Mouse (Mus musculus) forebrain, embryonic 13.5 days (tissue): ENCODE results near the gene Mmp19. TPM values are rescaled to one million over a fixed set of nuclear protein-coding genes. Genes with fewer than 3 reads are reported as not detected.
"Not testable (repeated sequence)": the region's sequence is repeated elsewhere in the genome, so short reads cannot be mapped to it uniquely, and the experiment has no call there.

ENCODE experiments used
- ATAC-seq: fragments of 200-750 bp; cut with Nextera tagmentation; 2 replicates; pipeline ENCODE4 v1.8.0; 2017
- H3K27ac ChIP-seq: fragments of 300-500 bp; sonication (generic); 2 replicates; pipeline ENCODE4 v1.5.1; 2015; ENCODE audit warnings: inconsistent platforms, mild to moderate bottlenecking, moderate library complexity
- H3K27me3 ChIP-seq: fragments of 300-500 bp; sonication (generic); 2 replicates; pipeline ENCODE4 v1.6.1; 2015; ENCODE audit warnings: mild to moderate bottlenecking, inconsistent platforms
- H3K36me3 ChIP-seq: fragments of 300-500 bp; sonication (generic); 2 replicates; pipeline ENCODE4 v1.6.1; 2015; ENCODE audit warnings: mild to moderate bottlenecking, inconsistent platforms; ENCODE audit not compliant: poor library complexity, severe bottlenecking
- H3K4me1 ChIP-seq: fragments of 300-500 bp; sonication (generic); 2 replicates; pipeline ENCODE4 v1.6.1; 2015; ENCODE audit warnings: inconsistent platforms
- H3K4me2 ChIP-seq: fragments of 300-500 bp; sonication (generic); 2 replicates; pipeline ENCODE4 v1.6.1; 2015; ENCODE audit warnings: inconsistent platforms, mild to moderate bottlenecking, moderate library complexity
- H3K4me3 ChIP-seq: fragments of 300-500 bp; sonication (generic); 2 replicates; pipeline ENCODE4 v1.5.1; 2015; ENCODE audit warnings: mild to moderate bottlenecking, inconsistent platforms
- H3K9ac ChIP-seq: fragments of 300-500 bp; sonication (generic); 2 replicates; pipeline ENCODE4 v1.6.1; 2015; ENCODE audit warnings: mild to moderate bottlenecking, inconsistent platforms
- H3K9me3 ChIP-seq: fragments of 300-500 bp; sonication (generic); replicated peaks from 2 replicates; pipeline ENCODE4 v1.6.1; 2016; ENCODE audit warnings: inconsistent platforms
- WGBS: fragments of 180-500 bp; shearing (Covaris S2); methylation state at CpG from one replicate; pipeline ENCODE4 v1.1.7; 2015; 5-methylcytosine and 5-hydroxymethylcytosine counted together
- polyA plus RNA-seq: library from polyadenylated mRNA; unstranded; fragments of >200 nt; fragmentation: Nextera tagmentation; extraction: Ambion mirVana; gene quantifications from 2 replicates; pipeline ENCODE4 v1.2.1, GENCODE M21; 2015

Mmp19 gene
- polyA plus RNA-seq, 1 experiment from 2014 or later: 0.35 TPM

DNA sequence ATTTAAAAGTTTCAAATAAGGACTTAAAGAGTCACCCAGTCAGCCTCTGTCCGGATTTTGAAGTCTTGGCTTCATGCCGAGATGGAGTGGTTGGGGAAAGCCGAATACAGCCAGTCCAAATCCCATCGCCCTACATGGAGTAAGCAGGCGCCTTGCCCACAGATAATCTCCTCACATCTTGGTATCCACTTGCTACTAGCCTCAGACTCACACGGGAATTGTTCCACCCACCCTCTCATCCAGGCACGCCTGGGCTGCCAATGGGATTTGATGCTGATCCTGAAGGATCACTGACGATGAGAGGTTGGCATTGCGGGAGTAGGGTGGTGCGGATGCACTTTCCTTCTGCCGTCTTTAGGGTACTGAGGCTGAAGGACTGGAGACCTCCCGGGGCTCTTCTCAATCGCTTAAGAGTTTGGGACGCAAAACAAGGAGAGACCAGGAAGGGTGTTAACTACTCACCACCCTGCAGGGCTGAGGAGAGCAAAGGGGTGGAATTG is 13.1 kb downstream of the Mmp19 start, which contains the start of gene Dnajc14:
Gene Dnajc14, plus strand, starts transcription at position 292 of the 500 bp plus-strand sequence.
- Histone ChIP-seq H3K9me3 (no peaks in the 10 kb centered on the region), H3K9ac (peak within 1 kb of the TSS; percentile 88), H3K4me2 (peak within 1 kb of the TSS; percentile 78), H3K27ac (peak within 1 kb of the TSS; percentile 98), H3K4me3 (peak within 1 kb of the TSS; percentile 78), H3K4me1 (peaks cover 48% of the 10 kb centered on the region), H3K27me3 (no peaks in the 10 kb centered on the region), H3K36me3 (peaks cover 55% of the 10 kb centered on the region)
- ATAC-seq: peak; percentile 27
- under 1% methylated on average over 14 of the region's 14 CpGs for WGBS

DNA sequence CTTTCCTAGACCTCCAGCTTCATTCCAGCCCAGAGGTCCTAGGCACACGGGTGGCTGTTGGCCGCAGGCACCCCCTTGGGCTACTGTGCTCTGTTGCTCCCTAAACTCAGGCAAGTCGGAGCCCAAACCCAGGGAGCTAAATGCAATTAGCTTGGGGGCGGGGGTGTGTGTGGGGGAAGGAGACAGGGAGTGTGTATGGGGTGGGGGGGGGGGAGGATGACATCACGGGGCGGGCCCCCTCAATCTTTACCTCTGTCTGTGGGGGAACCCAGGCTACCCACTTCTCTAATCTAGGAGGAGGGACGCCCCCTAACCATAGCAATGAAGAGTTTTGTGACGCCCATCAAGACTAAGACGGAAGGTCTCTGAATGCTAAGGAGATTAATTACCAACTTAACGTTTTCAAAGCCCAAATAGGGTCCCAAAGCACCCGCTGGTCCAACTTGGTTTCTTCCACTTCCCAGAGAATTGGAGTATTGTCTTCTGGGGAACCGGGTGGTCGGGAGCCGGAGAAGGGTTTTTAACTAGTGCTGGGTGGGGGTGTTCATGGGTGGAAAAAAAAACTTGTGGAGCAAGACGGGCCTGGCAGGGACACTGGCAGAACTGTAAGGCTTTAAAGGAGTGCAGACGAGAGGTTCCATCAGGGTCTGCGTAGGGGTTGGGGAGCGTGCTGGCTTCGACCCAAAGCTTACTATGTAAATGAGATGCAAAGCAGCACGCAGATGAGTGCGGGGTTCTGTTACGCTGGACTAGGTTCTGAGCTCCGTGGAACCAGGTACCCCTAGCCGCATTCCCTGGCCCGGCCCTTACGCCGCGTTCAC is 13.8 kb downstream of the Mmp19 start, which contains the start of gene Tmem198b:
Gene Tmem198b, minus strand, starts transcription at position 100 of the 821 bp plus-strand sequence.
- under 1% methylated on average over 27 of the region's 28 CpGs for WGBS
- ATAC-seq: peak; percentile 73

DNA sequence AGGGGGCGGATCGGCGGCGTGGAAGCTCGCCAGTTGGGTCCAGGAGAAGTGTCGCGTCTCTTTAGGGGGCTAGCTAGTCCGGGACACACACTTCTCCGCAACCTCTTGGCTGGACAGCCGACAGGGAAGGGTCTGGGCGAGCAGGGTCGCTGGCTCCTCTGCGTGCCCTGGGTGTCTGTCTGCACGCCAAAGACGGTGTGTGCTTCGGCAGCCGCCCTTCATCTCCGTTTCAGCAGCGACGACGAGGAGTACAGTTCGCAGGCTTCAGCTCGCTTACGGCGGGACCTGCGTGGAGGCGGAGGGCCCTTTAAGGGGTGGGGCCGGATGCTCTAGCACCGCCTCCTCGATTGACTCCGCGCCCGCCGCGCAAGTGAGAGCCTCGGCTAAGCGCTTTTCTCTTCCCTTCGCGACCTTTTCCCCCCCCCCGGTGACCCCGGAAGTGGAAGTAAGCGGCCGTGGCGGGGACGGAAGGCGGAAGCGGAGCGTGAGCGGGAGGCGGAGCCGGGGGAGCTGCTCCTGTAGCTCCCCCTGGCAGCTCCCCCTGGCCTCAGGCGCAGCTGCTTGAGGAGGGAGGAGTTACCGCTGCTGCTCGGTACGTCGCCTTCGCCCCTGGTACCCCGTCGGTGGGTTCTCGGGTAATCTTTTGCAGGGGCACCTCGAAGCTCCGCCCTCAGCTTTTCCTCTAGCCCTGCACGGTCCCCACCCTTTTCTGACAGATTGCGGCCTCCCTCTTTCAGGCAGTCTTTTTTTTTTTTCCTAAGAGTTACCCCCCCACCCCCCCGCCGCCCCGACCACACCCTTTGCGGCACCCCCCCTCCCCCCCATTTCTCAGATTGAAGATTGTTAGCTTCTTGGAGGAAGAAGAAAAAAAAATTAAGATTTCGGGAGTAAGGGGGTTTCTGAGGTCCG is 14.6 kb downstream of the Mmp19 start:
- Histone ChIP-seq H3K4me1 (peaks cover 58% of the 10 kb centered on the region), H3K27me3 (no peaks in the 10 kb centered on the region)

More for the DNA sequence above, 13.8 kb downstream of the Mmp19 start, which contains the start of gene Tmem198b:
- H3K4me2 ChIP-seq: peak within 1 kb of the TSS; percentile 78
- H3K4me3 ChIP-seq: peak within 1 kb of the TSS; percentile 78
- H3K9ac ChIP-seq: peak within 1 kb of the TSS; percentile 88
- H3K27me3 ChIP-seq: no peaks in the 10 kb centered on the region
- peak within 1 kb of the TSS; percentile 98 for H3K27ac ChIP-seq
- peaks cover 58% of the 10 kb centered on the region for H3K36me3 ChIP-seq
- H3K9me3 ChIP-seq: no peaks in the 10 kb centered on the region
- peaks cover 54% of the 10 kb centered on the region for H3K4me1 ChIP-seq

DNA sequence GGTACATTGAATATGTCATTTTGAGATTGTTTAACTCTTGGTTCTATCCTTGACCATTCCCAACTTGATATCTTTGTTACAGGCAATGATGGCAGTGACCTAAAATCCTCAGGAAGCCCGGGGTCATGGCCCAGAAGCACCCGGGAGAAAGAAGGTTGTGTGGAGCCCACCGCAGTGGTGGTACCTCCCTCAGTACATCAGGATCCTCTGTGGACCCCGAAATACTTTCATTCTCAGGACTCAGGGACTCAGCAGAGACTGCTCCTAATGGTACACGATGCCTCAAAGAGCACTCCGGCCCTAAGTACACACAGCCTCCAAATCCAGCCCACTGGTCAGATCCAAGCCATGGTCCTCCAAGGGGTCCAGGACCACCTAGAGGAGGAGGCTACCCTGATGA is 15.4 kb downstream of the Mmp19 start:
- Histone ChIP-seq H3K9me3 (no peaks in the 10 kb centered on the region), H3K4me3 (peak overlapping the region; percentile 78), H3K36me3 (peaks cover 49% of the 10 kb centered on the region), H3K27me3 (no peaks in the 10 kb centered on the region), H3K27ac (no peak overlapping the region; the same call in 1 of the 2 replicates), H3K4me2 (peak overlapping the region; percentile 78), H3K9ac (peak overlapping the region; percentile 88), H3K4me1 (peaks cover 58% of the 10 kb centered on the region)
- ATAC-seq: no peak
- WGBS: 74% methylated on average over 6 of the region's 6 CpGs

More for the DNA sequence above, 14.6 kb downstream of the Mmp19 start:
- Histone ChIP-seq H3K4me2 (peak overlapping the region; percentile 78), H3K9me3 (no peaks in the 10 kb centered on the region), H3K9ac (peak overlapping the region; percentile 88), H3K36me3 (peaks cover 56% of the 10 kb centered on the region), H3K4me3 (peak overlapping the region; percentile 78), H3K27ac (peak overlapping the region; percentile 98)
- peak; percentile 93 for ATAC-seq
- WGBS: under 1% methylated on average over 65 of the region's 70 CpGs

DNA sequence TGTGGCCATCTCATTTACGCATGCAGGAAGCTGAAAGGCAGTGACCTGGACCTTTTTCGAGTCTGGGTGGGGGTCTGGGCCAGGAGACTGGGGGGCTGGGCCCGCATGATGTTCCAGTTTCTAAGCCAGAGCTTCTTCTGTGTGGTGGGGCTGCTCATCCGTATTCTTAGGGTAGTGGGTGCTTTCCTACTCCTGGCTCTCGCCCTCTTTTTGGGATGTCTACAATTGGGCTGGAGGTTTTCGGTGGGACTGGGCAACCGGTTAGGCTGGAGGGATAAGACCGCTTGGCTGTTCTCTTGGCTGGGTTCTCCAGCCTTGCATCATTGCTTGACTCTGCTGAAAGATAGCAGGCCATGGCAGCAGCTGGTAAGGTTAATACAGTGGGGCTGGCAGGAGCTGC is 16.3 kb downstream of the Mmp19 start:
- peak overlapping the region; percentile 88 for H3K9ac ChIP-seq
- H3K27ac ChIP-seq: no peak overlapping the region
- ATAC-seq: no peak
- H3K4me3 ChIP-seq: peak overlapping the region; percentile 78
- WGBS: 96% methylated on average over 8 of the region's 8 CpGs
- H3K4me1 ChIP-seq: peaks cover 58% of the 10 kb centered on the region
- H3K4me2 ChIP-seq: peak overlapping the region; percentile 78
- no peaks in the 10 kb centered on the region for H3K9me3 ChIP-seq
- peaks cover 42% of the 10 kb centered on the region for H3K36me3 ChIP-seq
- H3K27me3 ChIP-seq: no peaks in the 10 kb centered on the region

DNA sequence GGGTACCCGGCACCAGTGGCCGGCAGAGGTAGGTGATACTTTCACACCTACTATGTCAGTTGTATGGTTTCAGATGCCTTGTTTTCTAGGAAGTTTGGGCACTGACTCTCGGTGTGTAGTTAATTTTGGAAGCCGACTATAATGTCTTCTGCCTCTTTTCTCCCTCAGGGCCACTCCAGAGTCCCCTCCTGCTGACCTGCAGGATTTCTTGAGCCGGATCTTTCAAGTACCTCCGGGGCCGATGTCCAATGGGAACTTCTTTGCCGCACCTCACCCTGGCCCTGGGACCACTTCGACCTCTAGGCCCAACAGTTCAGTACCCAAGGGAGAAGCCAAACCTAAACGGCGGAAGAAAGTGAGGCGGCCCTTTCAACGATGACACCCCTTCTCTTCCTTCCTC is 26.3 kb downstream of the Mmp19 start, which contains the start of gene Sarnp:
Gene Sarnp, plus strand, starts transcription at position 301 of the 400 bp plus-strand sequence.
- peaks cover 9% of the 10 kb centered on the region for H3K4me1 ChIP-seq
- H3K27ac ChIP-seq: no peak within 1 kb of the TSS
- ATAC-seq: no peak
- 92% methylated on average over 13 of the region's 13 CpGs for WGBS
- no peak within 1 kb of the TSS for H3K4me2 ChIP-seq
- no peaks in the 10 kb centered on the region for H3K27me3 ChIP-seq
- H3K9me3 ChIP-seq: no peaks in the 10 kb centered on the region
- no peak within 1 kb of the TSS for H3K9ac ChIP-seq
- H3K4me3 ChIP-seq: no peak within 1 kb of the TSS
- peaks cover 72% of the 10 kb centered on the region for H3K36me3 ChIP-seq

DNA sequence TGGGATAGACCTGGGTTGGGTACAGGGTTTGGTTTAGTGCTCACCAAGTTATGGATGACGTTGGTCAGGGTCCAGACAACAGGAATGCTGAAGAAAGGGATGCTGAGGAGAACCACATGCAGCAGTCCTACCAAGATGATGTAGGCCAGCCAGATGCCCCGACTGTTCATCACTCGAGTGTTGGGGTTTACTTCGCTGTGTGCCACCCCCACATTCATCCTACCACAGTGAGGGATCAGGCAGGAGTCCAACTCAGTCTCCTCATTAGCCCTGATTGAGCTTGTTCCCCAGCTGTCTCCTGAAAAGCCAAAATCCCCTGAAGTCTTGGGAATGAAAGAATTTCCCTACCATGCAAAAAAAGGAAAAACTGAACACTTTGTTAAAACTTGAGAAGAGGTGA is 29.5 kb downstream of the Mmp19 start:
- Histone ChIP-seq H3K9ac (no peak overlapping the region), H3K4me3 (no peak overlapping the region), H3K27ac (no peak overlapping the region), H3K36me3 (peaks cover 54% of the 10 kb centered on the region), H3K27me3 (no peaks in the 10 kb centered on the region), H3K4me2 (peak overlapping the region; percentile 61), H3K9me3 (no peaks in the 10 kb centered on the region), H3K4me1 (peaks cover 20% of the 10 kb centered on the region)
- no peak for ATAC-seq
- WGBS: 78% methylated on average over 4 of the region's 4 CpGs

DNA sequence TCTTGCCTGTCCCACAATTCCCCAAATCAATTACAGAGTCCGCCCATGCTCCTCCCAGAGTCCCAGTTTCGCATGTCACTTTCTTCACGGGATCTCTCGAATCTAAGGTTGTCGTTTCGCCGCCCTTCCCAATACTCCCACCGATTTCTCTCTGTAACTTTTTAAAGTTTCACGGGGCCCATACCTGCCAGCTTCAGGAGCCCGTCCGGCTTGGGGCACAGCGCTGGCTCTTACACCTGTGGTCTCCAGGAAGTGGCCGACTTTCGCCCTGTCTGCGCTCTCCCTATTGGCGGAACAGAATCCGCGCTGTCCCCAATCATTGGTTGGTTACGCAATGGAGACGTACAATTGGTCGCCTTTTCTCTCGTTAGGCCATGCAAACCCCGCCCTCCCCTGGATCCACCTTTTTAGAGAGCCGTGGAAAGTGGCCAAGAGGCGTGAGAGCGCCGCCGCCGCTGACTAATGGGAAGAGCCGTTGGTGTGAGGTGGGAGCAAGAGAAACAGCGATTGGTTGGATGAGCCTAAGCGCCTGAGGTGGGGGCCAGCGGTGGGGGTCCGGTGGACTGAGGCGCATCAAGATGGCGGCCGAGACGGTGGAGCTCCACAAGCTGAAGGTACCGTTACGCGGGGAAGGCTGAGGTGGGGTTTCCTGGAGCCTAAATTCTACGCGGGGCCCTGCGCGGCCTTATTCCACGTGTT is 30.8 kb downstream of the Mmp19 start, which contains the start of gene Ormdl2:
Gene Ormdl2, minus strand, starts transcription at position 288 of the 699 bp plus-strand sequence.
- Histone ChIP-seq H3K9ac (peak within 1 kb of the TSS; percentile 88), H3K4me1 (peaks cover 20% of the 10 kb centered on the region), H3K4me3 (peak within 1 kb of the TSS; percentile 91), H3K9me3 (no peaks in the 10 kb centered on the region), H3K4me2 (peak within 1 kb of the TSS; percentile 89), H3K27me3 (no peaks in the 10 kb centered on the region), H3K36me3 (peaks cover 50% of the 10 kb centered on the region), H3K27ac (peak within 1 kb of the TSS; percentile 60; the same call in 1 of the 2 replicates)
- under 1% methylated on average over 46 of the region's 46 CpGs for WGBS
- ATAC-seq: peak; percentile 100

DNA sequence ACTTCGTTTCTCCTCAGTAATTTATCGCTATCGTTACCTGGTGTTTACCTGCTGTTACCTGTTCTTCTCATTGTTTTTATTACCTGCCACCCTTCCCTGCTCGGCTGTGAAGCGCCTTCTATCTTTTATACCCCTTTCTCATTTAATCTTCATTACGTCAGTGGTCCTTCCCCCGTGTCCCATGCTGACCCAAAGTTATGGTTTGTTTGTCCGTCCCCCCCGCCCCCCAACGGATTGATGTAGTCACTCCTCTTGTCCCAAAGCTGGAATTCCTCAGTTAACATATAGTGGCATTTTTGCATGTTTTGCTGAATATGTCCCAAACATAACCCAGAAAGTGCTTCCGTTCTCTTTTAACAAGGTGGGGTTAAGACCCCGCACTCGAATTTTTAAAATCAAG is 31.4 kb downstream of the Mmp19 start:
- ATAC-seq: 0 out of 2 replicates have a peak, but pooled peaks have one; percentile 1
- H3K9ac ChIP-seq: peak overlapping the region; percentile 88
- H3K36me3 ChIP-seq: peaks cover 43% of the 10 kb centered on the region
- peak overlapping the region; percentile 91 for H3K4me3 ChIP-seq
- H3K4me2 ChIP-seq: peak overlapping the region; percentile 89
- WGBS: 4% methylated on average over 13 of the region's 13 CpGs
- no peaks in the 10 kb centered on the region for H3K27me3 ChIP-seq
- peaks cover 20% of the 10 kb centered on the region for H3K4me1 ChIP-seq
- peak overlapping the region; percentile 60; the same call in 1 of the 2 replicates for H3K27ac ChIP-seq
- no peaks in the 10 kb centered on the region for H3K9me3 ChIP-seq

DNA sequence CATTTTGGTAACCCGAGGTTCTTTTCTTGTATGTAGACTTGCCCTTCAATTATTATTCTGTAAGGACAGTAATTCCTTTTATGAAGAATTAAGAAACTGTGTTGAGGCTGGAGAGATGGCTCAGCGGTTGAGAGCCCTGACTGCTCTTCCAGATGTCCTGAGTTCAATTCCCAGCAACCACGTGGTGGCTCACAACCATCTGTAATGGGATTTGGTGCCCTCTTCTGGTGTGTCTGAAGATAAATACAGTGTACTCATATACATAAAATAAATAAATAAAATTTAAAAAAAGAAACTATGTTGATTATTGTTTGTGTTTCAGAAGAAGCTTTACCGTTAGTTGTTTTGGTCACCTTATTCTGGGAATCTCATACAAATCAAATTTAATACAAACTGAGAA is 32.4 kb downstream of the Mmp19 start:
- Histone ChIP-seq H3K4me2 (peak overlapping the region; percentile 89), H3K4me1 (peaks cover 20% of the 10 kb centered on the region), H3K4me3 (peak overlapping the region; percentile 91), H3K36me3 (peaks cover 40% of the 10 kb centered on the region)
- not testable (repeated sequence) for H3K9me3 ChIP-seq, H3K9ac ChIP-seq, H3K27ac ChIP-seq, H3K27me3 ChIP-seq, ATAC-seq
- WGBS: 82% methylated on average over 4 of the region's 4 CpGs

DNA sequence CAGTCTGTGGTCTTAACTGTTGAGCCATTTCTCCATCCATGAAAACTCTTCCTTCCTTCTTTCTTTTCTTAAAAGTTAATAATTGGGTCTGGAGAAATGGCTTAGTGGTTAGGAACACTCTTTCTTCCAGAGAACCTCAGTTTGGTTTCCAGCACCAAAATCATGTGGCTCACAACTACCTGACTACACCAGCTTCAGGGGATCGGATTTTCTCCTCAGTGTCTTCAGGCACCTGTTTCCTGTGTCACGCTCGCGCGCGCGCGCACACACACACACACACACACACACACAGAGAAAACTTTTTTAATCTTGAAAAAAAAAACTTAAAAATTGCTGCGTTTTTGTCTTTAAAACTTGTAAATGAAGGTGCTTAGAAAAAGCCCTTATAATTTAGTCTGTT is 33.1 kb downstream of the Mmp19 start:
- H3K27me3 ChIP-seq: no peaks in the 10 kb centered on the region
- H3K9me3 ChIP-seq: no peaks in the 10 kb centered on the region
- ATAC-seq: no peak
- no peak overlapping the region for H3K27ac ChIP-seq
- peaks cover 20% of the 10 kb centered on the region for H3K4me1 ChIP-seq
- no peak overlapping the region for H3K4me2 ChIP-seq
- peaks cover 33% of the 10 kb centered on the region for H3K36me3 ChIP-seq
- no peak overlapping the region for H3K9ac ChIP-seq
- WGBS: 98% methylated on average over 9 of the region's 9 CpGs
- no peak overlapping the region for H3K4me3 ChIP-seq
